Mouse (Mus musculus) left cerebral cortex, postnatal 14 days (tissue): ENCODE results near the gene BC029722. TPM values are rescaled to one million over a fixed set of nuclear protein-coding genes. Genes with fewer than 3 reads are reported as not detected.

Experiments
- DNase-seq, 2 experiments: peaks; one replicate each; pipeline ENCODE4 v3.0.0; 2021 to 2022; ENCODE audit warnings: low spot score in 2 of 2, mixed read lengths in 1 of 2
- intact Hi-C: fragments of 180-260 bp; cut with DNase I; formaldehyde crosslinking; loops from one replicate; pipeline ENCODE4 v1.15.1; 2025
- total RNA-seq, 2 experiments: library from RNA; stranded (reverse); gene quantifications; 2 replicates each; pipeline ENCODE4 v1.2.3; 2021

Gene BC029722
- total RNA-seq, 2 experiments from 2014 or later: 45.7 to 50.3 TPM

DNA sequence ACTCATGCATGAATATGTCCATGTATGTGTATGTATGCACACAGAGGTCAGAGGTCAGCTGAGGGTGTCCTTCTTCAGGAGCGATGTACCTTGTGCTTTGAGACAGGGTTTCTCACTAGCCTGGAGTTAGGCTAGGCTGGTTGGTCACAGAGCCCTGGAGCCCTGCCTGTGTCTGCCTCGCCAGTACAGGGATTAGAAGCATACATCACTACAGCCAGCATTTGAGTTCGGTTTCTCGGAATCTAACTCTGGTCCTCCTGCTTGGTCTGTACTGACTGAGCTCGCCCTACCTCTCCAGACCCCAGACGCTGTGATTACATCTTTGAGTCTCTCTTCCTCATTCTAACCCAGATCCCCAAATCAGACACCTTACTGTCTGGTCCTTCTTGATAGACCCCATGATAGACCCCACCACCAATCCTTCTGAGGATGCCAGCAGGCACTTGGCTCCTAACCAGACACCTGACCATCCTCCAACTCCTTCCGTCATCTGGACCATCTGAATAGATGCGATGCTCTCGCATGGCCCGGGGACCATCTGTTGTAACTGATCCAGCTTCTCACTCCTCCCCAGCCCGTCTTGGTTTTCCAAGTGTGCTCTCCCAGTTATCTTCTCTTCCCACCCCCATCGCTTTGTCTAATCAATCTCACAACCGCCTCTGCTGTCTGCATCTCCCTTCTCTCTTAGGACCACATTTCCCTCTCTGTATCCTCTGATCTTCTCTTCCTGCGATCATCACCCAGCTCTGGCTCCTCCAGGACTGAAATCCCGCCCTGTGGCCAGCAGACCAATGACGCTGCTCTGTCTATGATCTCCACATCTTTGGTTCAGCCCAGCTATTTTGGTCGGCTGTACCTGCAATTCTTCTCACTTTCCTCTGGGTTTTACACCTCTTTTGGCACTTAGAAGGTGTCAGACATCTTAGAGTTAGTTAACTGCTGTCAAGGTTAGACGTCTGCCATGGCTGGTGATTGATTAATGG lies 31.0 kb downstream of the BC029722 start:
- no peak for DNase-seq
- intact Hi-C loops: no loop called here

GRCm38 (mm10) chr2:155786905-155787304 lies 32.3 kb downstream of the BC029722 start:
- DNase-seq: no peak
- intact Hi-C loops: no loop called here

DNA sequence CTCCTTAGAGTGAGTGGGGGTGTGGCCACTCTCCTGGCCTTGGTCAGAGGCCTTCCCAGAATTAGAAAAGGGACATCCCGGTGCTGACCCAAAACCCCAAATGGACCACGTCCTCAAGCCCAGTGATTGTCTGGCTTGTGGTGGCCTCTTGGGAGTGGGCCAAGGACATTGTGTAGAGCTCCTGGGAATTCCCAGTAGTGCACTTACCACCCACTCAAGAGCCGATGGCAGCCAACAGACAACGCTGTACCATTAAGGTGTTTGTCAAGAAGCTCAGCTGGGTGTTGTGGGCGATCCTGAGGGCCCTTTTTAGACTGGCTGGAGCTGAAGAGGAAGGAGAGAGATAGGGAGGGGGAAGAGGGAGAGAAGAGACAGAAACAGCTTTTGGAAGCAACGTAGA lies 34.7 kb downstream of the BC029722 start:
- DNase-seq: peak; percentile 38 to 86
- intact Hi-C loops: no loop called here

GRCm38 (mm10) chr2:155779506-155779905 lies 39.7 kb downstream of the BC029722 start:
- no peak for DNase-seq
- intact Hi-C loops: no loop called here

- no peak for DNase-seq
Observed at GRCm38 (mm10) chr2:155779066-155779465, 40.2 kb downstream of the BC029722 start.

DNA sequence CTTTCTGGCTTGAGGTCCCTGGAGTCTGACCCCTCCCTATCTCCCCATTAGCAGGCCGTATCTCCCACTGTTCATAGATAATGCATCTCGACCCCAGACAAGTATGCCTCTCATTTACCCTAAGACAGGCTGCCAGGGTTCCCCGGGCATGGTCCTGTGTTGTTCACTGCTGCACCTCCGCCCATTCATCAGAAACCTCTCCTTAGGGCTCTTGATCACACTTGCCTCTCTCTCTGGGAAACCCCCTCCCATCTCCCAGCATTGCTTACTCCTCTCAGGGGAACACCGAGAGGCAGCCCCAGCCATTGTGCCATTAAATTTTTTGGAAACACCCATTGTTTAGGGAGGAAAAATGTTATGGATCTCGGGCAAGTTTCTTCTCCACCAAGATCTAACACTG lies 41.2 kb downstream of the BC029722 start:
- intact Hi-C loops: no loop called here

More at GRCm38 (mm10) chr2:155779066-155779465, 40.2 kb downstream of the BC029722 start:
- intact Hi-C loops: no loop called here

GRCm38 (mm10) chr2:155777688-155777985 lies 41.6 kb downstream of the BC029722 start:
- DNase-seq: no peak
- intact Hi-C loops: loop anchor here (2.0 kb wide), 1 partner anchor 33 kb away; no protein-coding TSS in a partner anchor

More for the DNA sequence above, 41.2 kb downstream of the BC029722 start:
- DNase-seq: no peak

DNA sequence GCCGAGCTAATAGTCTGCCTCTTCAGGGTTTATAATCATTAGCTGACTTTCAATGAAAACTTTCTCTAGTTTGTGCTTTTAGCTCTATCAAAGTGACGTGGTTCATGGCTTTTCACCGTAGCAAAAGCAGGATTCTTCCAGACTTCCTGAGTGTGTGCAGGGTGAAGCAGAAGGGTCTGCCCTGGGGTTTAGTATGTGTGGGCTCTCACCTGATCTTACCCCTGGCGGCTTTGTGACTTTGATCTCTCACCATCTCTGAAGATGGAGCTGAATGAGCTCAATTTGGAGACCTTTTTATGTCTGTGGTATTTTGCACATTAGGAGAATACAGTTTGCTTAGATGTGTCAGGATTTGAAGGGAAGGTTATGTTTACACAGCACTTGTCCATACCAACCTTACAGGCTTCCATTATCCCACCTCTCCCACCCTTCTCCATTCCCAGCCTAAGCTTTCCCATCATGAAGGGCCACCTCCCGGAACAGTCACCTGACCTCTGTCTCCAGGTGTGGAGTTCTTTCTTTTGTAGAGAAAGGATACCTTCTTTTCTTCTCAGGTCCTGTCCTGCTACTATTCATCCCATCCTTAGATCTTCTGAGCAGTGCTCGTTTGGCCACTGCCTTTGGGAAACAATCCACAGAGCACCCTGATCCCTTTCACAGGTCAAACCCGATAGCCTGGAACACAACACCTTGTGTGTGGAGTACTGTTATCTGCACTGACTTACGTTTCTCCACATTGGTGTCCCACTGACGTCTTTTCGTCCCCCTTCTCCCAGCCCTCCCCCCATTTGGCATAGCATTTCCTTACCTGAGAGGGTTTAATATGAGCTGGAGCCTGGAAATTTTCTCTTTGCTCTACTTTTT lies 42.2 kb downstream of the BC029722 start:
- no peak for DNase-seq
- intact Hi-C loops: loop anchor here (2.0 kb wide), 1 partner anchor 34 kb away; no protein-coding TSS in a partner anchor

DNA sequence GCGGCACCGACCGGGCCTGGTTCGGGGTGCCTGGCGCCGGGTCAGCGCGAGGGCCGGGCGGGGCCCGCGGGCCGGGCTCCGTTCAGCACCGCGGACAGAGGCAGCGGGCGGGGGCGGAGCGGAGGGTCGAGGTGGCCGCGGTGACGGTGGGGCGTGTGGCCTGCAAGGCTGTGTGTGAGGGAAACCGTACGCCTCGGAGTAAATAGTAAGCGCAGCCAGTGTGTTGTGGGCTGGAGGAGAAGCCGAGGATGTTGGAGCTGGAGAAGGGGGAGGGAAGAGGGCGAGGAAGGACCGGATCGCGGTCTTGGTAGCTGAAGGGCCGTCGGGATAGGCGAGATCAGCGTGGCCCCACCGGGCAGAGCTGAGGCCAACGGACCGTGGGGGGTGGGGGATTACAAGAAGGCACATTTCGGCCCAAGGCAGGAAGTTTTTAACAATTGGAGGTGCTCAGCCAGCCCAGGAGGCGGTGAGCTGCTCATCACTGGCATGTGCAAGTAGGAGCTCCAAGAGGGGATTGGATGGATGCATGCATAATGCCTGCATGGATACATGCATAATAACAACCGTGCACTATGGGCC lies 43.5 kb downstream of the BC029722 start:
- intact Hi-C loops: loop anchor here (2.0 kb wide), 1 partner anchor 35 kb away; no protein-coding TSS in a partner anchor
- DNase-seq: peak; percentile 36 to 50

DNA sequence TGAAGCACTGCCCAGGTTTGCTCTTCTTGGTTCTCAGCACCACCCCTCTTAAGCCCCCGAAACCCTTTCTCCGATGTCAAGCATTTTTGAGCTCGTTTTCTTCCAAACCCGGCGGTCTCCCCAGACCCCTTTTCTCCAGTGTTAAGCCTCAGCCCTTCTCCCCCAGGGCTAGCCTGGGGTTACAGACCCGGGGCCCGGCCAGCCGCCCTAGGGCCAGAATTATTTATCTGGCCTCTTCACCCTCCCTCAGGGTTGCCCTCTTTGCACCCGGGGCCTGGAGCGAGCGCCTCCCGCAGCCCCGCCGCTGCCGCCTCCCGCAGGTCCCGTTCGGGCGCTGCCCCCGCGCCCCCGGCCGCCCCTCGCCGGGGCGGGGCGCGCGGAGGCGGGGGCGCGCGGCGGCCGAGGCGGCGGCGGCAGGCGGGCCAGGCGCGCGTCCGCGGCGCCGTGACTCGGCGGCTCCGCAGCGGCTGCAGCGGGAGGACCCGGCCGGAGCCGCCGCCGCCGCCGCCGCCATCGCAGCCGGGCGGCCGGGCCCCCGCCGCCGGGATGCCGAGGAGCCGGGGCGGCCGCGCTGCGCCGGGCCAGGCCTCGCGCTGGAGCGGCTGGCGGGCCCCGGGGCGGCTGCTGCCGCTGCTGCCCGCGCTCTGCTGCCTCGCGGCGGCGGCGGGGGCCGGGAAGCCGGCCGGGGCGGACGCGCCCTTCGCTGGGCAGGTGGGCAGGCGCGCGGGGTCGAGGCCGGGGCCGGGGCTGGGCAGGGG lies 44.1 kb downstream of the BC029722 start, which contains the start of gene Mmp24:
TSS of gene Mmp24 (plus strand) at position 416 of the 758 bp plus-strand sequence.
- DNase-seq: no peak
- intact Hi-C loops: no loop called here

DNA sequence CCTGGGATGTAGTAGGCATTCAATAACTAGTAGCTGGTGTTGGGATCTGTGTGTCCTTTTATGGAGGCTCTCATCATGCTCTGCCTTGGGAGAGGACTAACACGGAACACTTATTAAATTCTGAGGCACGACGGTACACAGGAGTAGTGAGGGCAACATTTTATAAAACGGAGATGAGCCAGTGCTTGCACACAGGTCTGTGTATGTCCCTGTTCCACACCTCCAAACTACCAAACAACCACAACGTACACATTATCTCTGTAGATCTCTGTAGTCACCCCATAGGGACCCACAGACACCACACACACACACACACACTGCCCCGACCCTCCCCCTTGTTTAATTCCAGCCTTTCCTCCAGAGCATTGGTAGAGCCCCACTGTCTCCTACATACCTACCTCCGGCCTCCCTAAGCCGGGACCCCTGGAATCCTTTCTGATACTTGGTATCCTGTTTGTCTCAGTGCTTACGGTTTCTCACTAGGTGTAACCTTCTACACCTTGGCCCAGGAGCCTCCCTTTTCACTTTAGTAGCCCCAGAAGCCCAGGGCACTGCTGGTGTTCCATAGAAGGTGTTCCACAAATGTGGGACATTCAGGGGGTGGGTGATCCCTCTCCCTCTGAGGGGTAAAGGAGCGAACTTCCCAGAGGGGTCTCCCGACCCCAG lies 44.8 kb downstream of the BC029722 start:
- DNase-seq: no peak
- intact Hi-C loops: no loop called here

GRCm38 (mm10) chr2:155773664-155774063 lies 45.6 kb downstream of the BC029722 start:
- DNase-seq: no peak
- intact Hi-C loops: no loop called here

Other genes starting within 250 kb of the BC029722 start
- 10 to 100 TPM; 15.8 to 18.3 TPM for gene Gss, start 226.6 kb downstream of the BC029722 start, total RNA-seq
- gene Myh7b, start 208.2 kb downstream of the BC029722 start, total RNA-seq: 1 to 10 TPM; 4.5 to 5.6 TPM
- 100 to 1,000 TPM; 140 TPM for gene Trpc4ap, start 127.0 kb downstream of the BC029722 start, total RNA-seq
- 10 to 100 TPM; 16.6 to 17.8 TPM for gene Edem2, start 90.0 kb downstream of the BC029722 start, total RNA-seq
- not detected for gene Gm17581, start 83.6 kb downstream of the BC029722 start, total RNA-seq
- 1 to 10 TPM; 1.8 to 1.9 TPM for gene Procr, start 68.3 kb downstream of the BC029722 start, total RNA-seq
- gene Mmp24, start 44.1 kb downstream of the BC029722 start, total RNA-seq: 10 to 100 TPM; 45.8 to 50.0 TPM
- gene Eif6, start 7.5 kb upstream of the BC029722 start, total RNA-seq: 10 to 100 TPM; 65.3 to 67.6 TPM
- gene Fam83c, start 15.4 kb upstream of the BC029722 start, total RNA-seq: not detected
- 10 to 100 TPM; 45.8 to 50.2 TPM for gene Uqcc1, start 110.9 kb upstream of the BC029722 start, total RNA-seq
- not detected for gene Gm15557, start 121.3 kb upstream of the BC029722 start, total RNA-seq
- under 1 TPM; 0.29 to 0.55 TPM for gene Gdf5, start 125.9 kb upstream of the BC029722 start, total RNA-seq
- 10 to 100 TPM; 15.1 to 16.3 TPM for gene Cep250, start 137.0 kb upstream of the BC029722 start, total RNA-seq
- gene 6430550D23Rik, start 188.6 kb upstream of the BC029722 start, total RNA-seq: 1 to 10 TPM in 1 of 2 experiments, under 1 TPM in 1; 0.88 to 1.3 TPM
- gene Ergic3, start 188.6 kb upstream of the BC029722 start, total RNA-seq: 100 to 1,000 TPM; 180 to 200 TPM
- gene Fer1l4, start 233.5 kb upstream of the BC029722 start, total RNA-seq: not detected
- 1 to 10 TPM; 4.7 to 6.9 TPM for gene Spag4, start 245.7 kb upstream of the BC029722 start, total RNA-seq